Mouse (Mus musculus): ENCODE measurements around the gene Smg7. TPM values are rescaled to one million over a fixed set of nuclear protein-coding genes. Genes with fewer than 3 reads are reported as not detected.

Gene Smg7
- polyA plus RNA-seq (2015; fragmentation: Nextera tagmentation; extraction: Ambion mirVana): 25.8 and 28.1 TPM in 2 replicates

GRCm38 (mm10) chr1:152901765-152902664, at the start of gene Smg7:
TSS of gene Smg7 (minus strand) at chr1:152902646.

GRCm38 (mm10) chr1:152799897-152800296, 102.5 kb downstream of the Smg7 start, which contains the start of gene Ncf2:
TSS of gene Ncf2 (plus strand) at chr1:152800194.

Other genes with a start within 250 kb of the Smg7 start
- gene Apobec4, start 152.1 kb downstream of the Smg7 start, polyA plus RNA-seq (2015; fragmentation: Nextera tagmentation; extraction: Ambion mirVana): not detected in 2 replicates
- gene Rgl1, start 136.3 kb downstream of the Smg7 start, polyA plus RNA-seq (2015; fragmentation: Nextera tagmentation; extraction: Ambion mirVana): 19.1 and 21.3 TPM in 2 replicates
- gene Arpc5, start 136.1 kb downstream of the Smg7 start, polyA plus RNA-seq (2015; fragmentation: Nextera tagmentation; extraction: Ambion mirVana): 201 and 204 TPM in 2 replicates
- gene Ncf2, start 102.5 kb downstream of the Smg7 start, polyA plus RNA-seq (2015; fragmentation: Nextera tagmentation; extraction: Ambion mirVana): 3.0 and 3.4 TPM in 2 replicates
- gene Nmnat2, start 52.3 kb upstream of the Smg7 start, polyA plus RNA-seq (2015; fragmentation: Nextera tagmentation; extraction: Ambion mirVana): 74.3 and 79.5 TPM in 2 replicates

All from neural tube, postnatal 0 days (tissue).